Mouse (Mus musculus) hindlimb bud, embryonic 11.5 days (tissue): Measurements from ENCODE around the gene Anks1.
"Not testable (repeated sequence)": the region's sequence is repeated elsewhere in the genome, so short reads cannot be mapped to it uniquely, and the experiment has no call there.

ENCODE experiments used
- DNase-seq: peaks from one replicate; pipeline ENCODE4 v3.0.0-alpha.2; 2012; ENCODE audit warnings: low read depth, low spot score; ENCODE audit errors: extremely low spot score

The Anks1 gene

GRCm38 (mm10) chr17:27965292-27965691 lies 56.2 kb downstream of the Anks1 start:
- DNase-seq, result no peak

GRCm38 (mm10) chr17:27966056-27966455 lies 57.0 kb downstream of the Anks1 start:
- no peak for DNase-seq

GRCm38 (mm10) chr17:27966508-27967021 lies 57.5 kb downstream of the Anks1 start:
- no peak for DNase-seq

- no peak for DNase-seq
Measured at GRCm38 (mm10) chr17:27967529-27967928, 58.4 kb downstream of the Anks1 start.

GRCm38 (mm10) chr17:27968033-27968750 lies 59.1 kb downstream of the Anks1 start:
- no peak for DNase-seq

- no peak for DNase-seq
Measured at GRCm38 (mm10) chr17:27968903-27969302, 59.8 kb downstream of the Anks1 start.

GRCm38 (mm10) chr17:27969365-27969764 lies 60.3 kb downstream of the Anks1 start:
- DNase-seq, result no peak

GRCm38 (mm10) chr17:27969896-27970295 lies 60.8 kb downstream of the Anks1 start:
- DNase-seq, result no peak

- no peak for DNase-seq
Measured at GRCm38 (mm10) chr17:27970305-27970704, 61.2 kb downstream of the Anks1 start.

GRCm38 (mm10) chr17:27971496-27971895 lies 62.4 kb downstream of the Anks1 start:
- no peak for DNase-seq

GRCm38 (mm10) chr17:27973337-27973736 lies 64.2 kb downstream of the Anks1 start:
- no peak for DNase-seq

GRCm38 (mm10) chr17:27976266-27976665 lies 67.2 kb downstream of the Anks1 start:
- DNase-seq, result no peak

- DNase-seq, result no peak
Measured at GRCm38 (mm10) chr17:27977008-27977636, 68.0 kb downstream of the Anks1 start.

- no peak for DNase-seq
Measured at GRCm38 (mm10) chr17:27980391-27980955, 71.4 kb downstream of the Anks1 start.

GRCm38 (mm10) chr17:27981451-27982069 lies 72.5 kb downstream of the Anks1 start:
- no peak for DNase-seq

- DNase-seq, result not testable (repeated sequence)
Measured at GRCm38 (mm10) chr17:27982070-27982457, 73.0 kb downstream of the Anks1 start.

- DNase-seq, result no peak
Measured at GRCm38 (mm10) chr17:27982712-27983266, 73.7 kb downstream of the Anks1 start.

GRCm38 (mm10) chr17:27984421-27984820 lies 75.3 kb downstream of the Anks1 start:
- DNase-seq, result no peak

GRCm38 (mm10) chr17:27986106-27986505 lies 77.0 kb downstream of the Anks1 start:
- DNase-seq, result no peak

GRCm38 (mm10) chr17:27989807-27990542 lies 80.9 kb downstream of the Anks1 start:
- DNase-seq, result peak; percentile 35
